Mouse (Mus musculus): ENCODE data around the gene Dhx37. TPM values are rescaled to one million over a fixed set of nuclear protein-coding genes. Genes with fewer than 3 reads are reported as not detected.
A peak's percentile ranks its signal among the peaks of the same experiment; 100 is the strongest.

Gene Dhx37
- total and polyA plus RNA-seq, 2 experiments from 2014 or later: 8.0 to 27.5 TPM

- no peak for TF ChIP-seq CTCF (IDR thresholded peaks at IDR 0.05; ENCODE audit: low read depth)
- H3K9ac ChIP-seq (replicated peaks; ENCODE audit: low read length): no peak overlapping the region
- 84% methylated on average over 14 of the region's 14 CpGs for WGBS
- no peak overlapping the region for H3K27ac ChIP-seq
- 0 out of 2 replicates have a peak, but pooled peaks cover 5% of the 10 kb centered on the region for H3K4me1 ChIP-seq (ENCODE audit: insufficient read depth, low read length)
- DNase-seq (ENCODE audit: low spot score): no peak
- H3K9me3 ChIP-seq (ENCODE audit: low read length): no peaks in the 10 kb centered on the region
- no peaks in the 10 kb centered on the region for H3K27me3 ChIP-seq (ENCODE audit: insufficient read depth, low read length)
- H3K4me3 ChIP-seq (ENCODE audit: low read length): no peak overlapping the region
- no peak overlapping the region for H3K4me2 ChIP-seq (ENCODE audit: low read depth, low read length)
- ATAC-seq: no peak
- H3K36me3 ChIP-seq (ENCODE audit: insufficient read depth, low read length): no peaks in the 10 kb centered on the region
Observed at GRCm38 (mm10) chr5:125467261-125467660, 33.3 kb upstream of the Dhx37 start.

GRCm38 (mm10) chr5:125466483-125466882, 32.6 kb upstream of the Dhx37 start:
- Histone ChIP-seq H3K4me3 (ENCODE audit: low read length) (no peak overlapping the region), H3K4me2 (ENCODE audit: low read depth, low read length) (no peak overlapping the region), H3K36me3 (ENCODE audit: insufficient read depth, low read length) (no peaks in the 10 kb centered on the region), H3K4me1 (ENCODE audit: insufficient read depth, low read length) (0 out of 2 replicates have a peak, but pooled peaks cover 5% of the 10 kb centered on the region), H3K27me3 (ENCODE audit: insufficient read depth, low read length) (no peaks in the 10 kb centered on the region), H3K27ac (no peak overlapping the region), H3K9ac (replicated peaks; ENCODE audit: low read length) (no peak overlapping the region), H3K9me3 (ENCODE audit: low read length) (no peaks in the 10 kb centered on the region)
- ATAC-seq: no peak
- TF ChIP-seq CTCF (IDR thresholded peaks at IDR 0.05; ENCODE audit: low read depth): no peak
- no peak for DNase-seq (ENCODE audit: low spot score)
- 87% methylated on average over 5 of the region's 5 CpGs for WGBS

GRCm38 (mm10) chr5:125465701-125466106, 31.8 kb upstream of the Dhx37 start:
- Histone ChIP-seq H3K4me2 (ENCODE audit: low read depth, low read length) (peak overlapping the region; percentile 52), H3K27me3 (ENCODE audit: insufficient read depth, low read length) (no peaks in the 10 kb centered on the region), H3K9me3 (ENCODE audit: low read length) (no peaks in the 10 kb centered on the region), H3K4me1 (ENCODE audit: insufficient read depth, low read length) (0 out of 2 replicates have a peak, but pooled peaks cover 5% of the 10 kb centered on the region), H3K27ac (peak overlapping the region; percentile 41; the same call in 1 of the 2 replicates), H3K36me3 (ENCODE audit: insufficient read depth, low read length) (no peaks in the 10 kb centered on the region), H3K4me3 (ENCODE audit: low read length) (peak overlapping the region; percentile 31), H3K9ac (replicated peaks; ENCODE audit: low read length) (no peak overlapping the region)
- no peak for TF ChIP-seq CTCF (IDR thresholded peaks at IDR 0.05; ENCODE audit: low read depth)
- under 1% methylated on average over 25 of the region's 25 CpGs for WGBS
- DNase-seq (ENCODE audit: low spot score): peak; percentile 99
- peak; percentile 100 for ATAC-seq

GRCm38 (mm10) chr5:125465192-125465591, 31.3 kb upstream of the Dhx37 start:
- DNase-seq (ENCODE audit: low spot score) (no peak), ATAC-seq (no peak)
- no peaks in the 10 kb centered on the region for H3K9me3 ChIP-seq (ENCODE audit: low read length)
- H3K36me3 ChIP-seq (ENCODE audit: insufficient read depth, low read length): no peaks in the 10 kb centered on the region
- no peaks in the 10 kb centered on the region for H3K27me3 ChIP-seq (ENCODE audit: insufficient read depth, low read length)
- TF ChIP-seq CTCF (IDR thresholded peaks at IDR 0.05; ENCODE audit: low read depth): no peak
- H3K4me2 ChIP-seq (ENCODE audit: low read depth, low read length): peak overlapping the region; percentile 52
- H3K4me3 ChIP-seq (ENCODE audit: low read length): peak overlapping the region; percentile 31
- H3K9ac ChIP-seq (replicated peaks; ENCODE audit: low read length): no peak overlapping the region
- 0 out of 2 replicates have a peak, but pooled peaks cover 5% of the 10 kb centered on the region for H3K4me1 ChIP-seq (ENCODE audit: insufficient read depth, low read length)
- H3K27ac ChIP-seq: no peak overlapping the region; the same call in 1 of the 2 replicates
- WGBS: 39% methylated on average over 7 of the region's 7 CpGs

- DNase-seq (ENCODE audit: low spot score): peak; percentile 55
Observed at GRCm38 (mm10) chr5:125461868-125462445, 28.0 kb upstream of the Dhx37 start.

GRCm38 (mm10) chr5:125460574-125460973, 26.7 kb upstream of the Dhx37 start:
- H3K9ac ChIP-seq (replicated peaks; ENCODE audit: low read length): no peak overlapping the region
- 0 out of 2 replicates have a peak, but pooled peaks cover 5% of the 10 kb centered on the region for H3K4me1 ChIP-seq (ENCODE audit: insufficient read depth, low read length)
- no peaks in the 10 kb centered on the region for H3K27me3 ChIP-seq (ENCODE audit: insufficient read depth, low read length)
- TF ChIP-seq CTCF (IDR thresholded peaks at IDR 0.05; ENCODE audit: low read depth): 0 out of 2 replicates have a peak, but pooled peaks have one; percentile 22
- no peak overlapping the region for H3K27ac ChIP-seq
- H3K36me3 ChIP-seq (ENCODE audit: insufficient read depth, low read length): 0 out of 2 replicates have a peak, but pooled peaks cover 4% of the 10 kb centered on the region
- WGBS: 84% methylated on average over 3 of the region's 3 CpGs
- ATAC-seq (no peak), DNase-seq (ENCODE audit: low spot score) (no peak)
- no peak overlapping the region for H3K4me3 ChIP-seq (ENCODE audit: low read length)
- H3K9me3 ChIP-seq (ENCODE audit: low read length): no peaks in the 10 kb centered on the region
- H3K4me2 ChIP-seq (ENCODE audit: low read depth, low read length): no peak overlapping the region

More at GRCm38 (mm10) chr5:125461868-125462445, 28.0 kb upstream of the Dhx37 start:
- no peak for ATAC-seq
- TF ChIP-seq CTCF (IDR thresholded peaks at IDR 0.05; ENCODE audit: low read depth): peak; percentile 59
- H3K27me3 ChIP-seq (ENCODE audit: insufficient read depth, low read length): no peaks in the 10 kb centered on the region
- no peak overlapping the region for H3K4me3 ChIP-seq (ENCODE audit: low read length)
- no peak overlapping the region for H3K27ac ChIP-seq
- no peak overlapping the region for H3K9ac ChIP-seq (replicated peaks; ENCODE audit: low read length)
- 46% methylated on average over 10 of the region's 10 CpGs for whole genome bisulfite sequencing
- no peaks in the 10 kb centered on the region for H3K36me3 ChIP-seq (ENCODE audit: insufficient read depth, low read length)
- H3K4me1 ChIP-seq (ENCODE audit: insufficient read depth, low read length): 0 out of 2 replicates have a peak, but pooled peaks cover 5% of the 10 kb centered on the region
- no peaks in the 10 kb centered on the region for H3K9me3 ChIP-seq (ENCODE audit: low read length)
- no peak overlapping the region for H3K4me2 ChIP-seq (ENCODE audit: low read depth, low read length)

GRCm38 (mm10) chr5:125457538-125457937, 23.6 kb upstream of the Dhx37 start:
- no peak for ATAC-seq
- H3K36me3 ChIP-seq (ENCODE audit: insufficient read depth, low read length): peaks cover 17% of the 10 kb centered on the region; the same call in 1 of the 2 replicates
- H3K4me3 ChIP-seq (ENCODE audit: low read length): no peak overlapping the region
- no peak for DNase-seq (ENCODE audit: low spot score)
- H3K27ac ChIP-seq: no peak overlapping the region
- 94% methylated on average over 6 of the region's 6 CpGs for WGBS
- no peak for TF ChIP-seq CTCF (IDR thresholded peaks at IDR 0.05; ENCODE audit: low read depth)
- no peak overlapping the region for H3K9ac ChIP-seq (replicated peaks; ENCODE audit: low read length)
- H3K4me1 ChIP-seq (ENCODE audit: insufficient read depth, low read length): no peaks in the 10 kb centered on the region
- no peaks in the 10 kb centered on the region for H3K9me3 ChIP-seq (ENCODE audit: low read length)
- no peaks in the 10 kb centered on the region for H3K27me3 ChIP-seq (ENCODE audit: insufficient read depth, low read length)
- no peak overlapping the region for H3K4me2 ChIP-seq (ENCODE audit: low read depth, low read length)

Data from hindbrain, postnatal 0 days (tissue).